Mouse (Mus musculus) thymus, adult 2 months (tissue): ENCODE results near the gene Dync2li1.

Source experiments
- CTCF ChIP-seq: fragments of 200-500 bp; IDR thresholded peaks from 2 replicates; pipeline ENCODE4 v1.5.1; 2012; ENCODE audit warnings: mild to moderate bottlenecking, control low read depth, low read length, moderate library complexity, borderline replicate concordance; ENCODE audit not compliant: control insufficient read depth, poor library complexity, insufficient read depth; ENCODE audit errors: extremely low read depth
- POLR2A ChIP-seq: fragments of 200-500 bp; IDR thresholded peaks from 2 replicates; pipeline ENCODE4 v1.6.1; 2012; ENCODE audit warnings: mild to moderate bottlenecking, low read length, control low read depth, moderate library complexity; ENCODE audit not compliant: control insufficient read depth, poor library complexity, insufficient read depth; ENCODE audit errors: extremely low read depth

DNA sequence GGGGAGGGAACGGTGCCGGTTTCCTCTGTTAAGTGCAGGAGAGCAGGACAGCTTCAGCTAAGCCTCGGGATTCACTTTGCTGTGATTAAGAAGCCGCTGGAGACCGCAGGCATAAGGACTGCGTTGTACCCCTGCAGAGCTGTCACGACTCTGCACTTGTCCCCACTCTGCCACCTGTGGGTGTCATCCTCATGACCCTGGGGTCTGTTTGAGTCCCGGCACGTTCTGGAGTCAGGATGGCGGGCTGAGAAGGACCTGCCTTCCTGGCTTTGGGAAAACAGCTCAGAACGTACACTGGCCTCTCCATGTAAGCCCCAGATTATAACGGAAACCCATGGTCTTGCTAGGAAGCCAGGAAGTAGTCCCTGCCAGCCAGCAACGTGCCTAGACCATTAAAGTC, 19.3 kb upstream of the Dync2li1 start:
- TF ChIP-seq CTCF (no peak), POLR2A (no peak)
